Mouse (Mus musculus) ovary, postnatal 10 days (tissue): ENCODE data around the gene Prdx2.

Experiments
- DNase-seq: peaks from one replicate; pipeline ENCODE4 v3.0.0; 2022; ENCODE audit warnings: low spot score

Prdx2 gene

GRCm38 (mm10) chr8:85007686-85008085, 38.3 kb downstream of the Prdx2 start:
- DNase-seq: no peak

GRCm38 (mm10) chr8:85011242-85011641, 41.9 kb downstream of the Prdx2 start:
- DNase-seq: no peak

- no peak for DNase-seq
These were observed 43.9 kb downstream of the Prdx2 start for GRCm38 (mm10) chr8:85013230-85013840.

GRCm38 (mm10) chr8:85014431-85014830, 45.0 kb downstream of the Prdx2 start, which contains the start of gene Best2:
Best2 (minus strand) TSS chr8:85014531.
- DNase-seq: no peak

DNA sequence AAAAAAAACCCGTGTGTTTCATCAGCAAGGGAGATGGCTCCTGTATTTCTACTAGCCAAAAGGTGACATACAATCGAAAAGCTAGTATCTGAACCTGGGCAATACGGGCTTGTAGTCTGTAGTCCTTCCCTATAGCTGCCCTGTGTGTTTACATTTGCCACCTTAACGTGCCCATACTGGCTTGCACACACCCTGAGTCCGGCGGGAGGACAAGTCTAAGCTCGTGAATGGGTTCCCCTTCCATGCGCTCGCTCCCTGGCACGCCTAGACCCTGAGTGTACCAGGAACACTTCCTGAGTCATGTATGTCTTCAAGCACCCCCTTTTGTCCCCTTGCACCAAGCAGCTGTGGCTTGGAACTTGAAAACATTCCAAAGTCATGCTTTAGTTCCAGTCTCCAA, 47.3 kb downstream of the Prdx2 start:
- DNase-seq: no peak

DNA sequence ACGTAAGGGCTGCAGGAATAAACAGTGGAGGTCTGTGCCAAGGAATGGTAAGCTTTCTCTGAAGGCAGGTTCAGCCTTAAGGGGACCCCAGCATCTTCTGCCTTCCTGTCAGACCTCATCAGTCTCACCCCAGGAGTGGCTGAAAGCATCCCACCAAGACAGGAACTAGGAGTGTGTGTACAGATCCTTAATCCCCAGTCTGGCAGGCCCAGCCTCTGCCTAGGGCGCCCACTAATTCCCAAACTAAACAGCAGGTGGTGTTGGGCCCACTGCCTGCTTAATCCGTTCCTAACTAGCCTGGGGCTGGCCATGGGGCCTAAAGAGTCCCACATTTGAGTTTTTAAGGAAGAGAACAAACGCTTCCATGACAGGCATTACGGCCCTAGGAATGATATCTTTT, 47.8 kb downstream of the Prdx2 start:
- no peak for DNase-seq

GRCm38 (mm10) chr8:85021514-85022055, 52.2 kb downstream of the Prdx2 start:
- DNase-seq: no peak

GRCm38 (mm10) chr8:85023846-85024245, 54.5 kb downstream of the Prdx2 start:
- no peak for DNase-seq
